Mouse (Mus musculus) retina, postnatal 7 days (tissue): Measurements from ENCODE around the gene Pcbp4.

Experiments used
- DNase-seq: peaks from one replicate; pipeline ENCODE4 v3.0.0-alpha.2; 2012; ENCODE audit warnings: low read depth, low spot score

Pcbp4 gene

DNA sequence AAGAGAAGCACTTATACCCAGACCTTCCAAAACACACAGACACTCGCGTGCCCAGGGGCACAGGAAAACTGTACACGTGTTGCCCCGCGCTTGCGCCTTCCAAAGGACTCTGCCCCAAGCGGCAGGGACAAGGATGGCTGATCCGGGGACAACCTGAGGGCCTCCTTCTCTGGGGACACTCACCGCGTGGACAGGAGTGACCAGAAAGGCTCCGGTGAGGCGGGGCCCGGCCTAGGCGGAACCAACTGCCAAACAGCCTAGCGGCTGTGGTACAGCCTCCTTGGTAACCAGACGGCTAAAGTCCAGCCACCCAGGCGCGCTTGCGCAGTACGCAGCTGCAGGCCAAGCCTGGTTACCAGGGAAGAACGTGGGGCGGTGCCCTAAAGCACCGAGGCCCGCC, 5.7 kb upstream of the Pcbp4 start, which contains the start of the genes Abhd14b and Abhd14a:
Gene Abhd14b (plus strand): TSS at position 112 of the 400 bp plus-strand sequence.
Gene Abhd14a (minus strand): TSS at position 331 of the 400 bp plus-strand sequence.
- peak; percentile 73 for DNase-seq

- no peak for DNase-seq
Measured at GRCm38 (mm10) chr9:106447951-106448350, 5.1 kb upstream of the Pcbp4 start.

- no peak for DNase-seq
Measured at GRCm38 (mm10) chr9:106448498-106449031, 4.5 kb upstream of the Pcbp4 start.

GRCm38 (mm10) chr9:106449947-106450346, 3.1 kb upstream of the Pcbp4 start:
- DNase-seq: no peak

DNA sequence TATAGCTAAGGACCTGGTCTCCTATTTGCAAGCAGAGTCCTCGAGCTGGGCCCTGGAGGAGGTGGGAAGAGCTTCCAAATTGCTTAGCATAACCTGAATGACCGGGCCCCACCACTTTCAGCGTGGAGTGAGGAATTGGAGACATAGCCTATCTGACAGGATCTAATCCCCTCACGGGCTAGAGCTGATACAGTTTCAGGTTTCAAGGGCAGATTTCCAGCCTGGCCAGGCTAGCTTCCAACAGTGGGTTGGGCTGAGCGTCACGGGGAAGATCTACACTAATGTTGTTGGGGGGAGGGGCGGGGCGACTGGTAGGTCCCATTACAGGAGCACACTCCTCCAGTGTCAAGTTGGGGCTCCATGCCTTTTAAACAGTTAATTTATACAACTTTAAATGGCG, 2.4 kb upstream of the Pcbp4 start:
- no peak for DNase-seq

DNA sequence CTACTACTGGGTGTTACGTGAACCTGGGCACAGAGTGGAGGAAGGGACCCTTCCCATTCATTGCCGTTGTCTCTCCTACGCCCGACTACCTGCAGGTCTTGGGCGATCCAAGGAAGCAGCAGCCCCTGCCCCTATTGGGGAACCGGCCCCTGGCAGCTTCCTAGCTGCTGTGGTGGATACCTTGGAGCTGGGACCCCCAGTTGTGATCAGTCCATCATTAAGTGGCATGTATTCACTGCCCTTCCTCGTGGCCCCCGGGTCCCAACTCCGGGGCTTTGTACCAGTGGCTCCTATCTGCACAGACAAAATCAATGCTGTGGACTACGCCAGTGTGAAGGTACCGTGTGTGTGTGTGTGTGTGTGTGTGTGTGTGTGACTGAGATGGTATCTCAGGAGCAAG, 1.8 kb upstream of the Pcbp4 start:
- no peak for DNase-seq

GRCm38 (mm10) chr9:106451899-106452298, 1.2 kb upstream of the Pcbp4 start:
- no peak for DNase-seq

DNA sequence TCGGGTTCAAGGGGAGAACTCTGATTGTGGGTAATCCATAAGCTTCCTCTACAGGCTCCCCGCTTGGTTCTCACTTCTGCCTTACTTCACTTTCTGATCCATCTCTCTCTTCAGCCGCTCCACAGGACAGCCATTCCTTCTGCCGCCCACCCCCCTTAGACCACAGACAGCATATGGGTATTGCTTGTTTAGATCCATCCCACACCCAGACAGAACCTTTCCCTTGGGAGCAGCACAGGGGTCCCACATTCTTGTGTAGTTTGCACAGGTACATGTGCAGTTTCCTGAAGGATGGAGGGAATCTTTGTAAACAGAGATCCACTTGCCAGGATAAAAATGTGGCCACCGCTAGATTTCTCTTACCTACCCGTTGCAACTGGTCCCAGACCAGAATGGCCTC, 740 bp upstream of the Pcbp4 start:
- DNase-seq: no peak

GRCm38 (mm10) chr9:106452821-106453220, 270 bp upstream of the Pcbp4 start:
- DNase-seq: no peak

GRCm38 (mm10) chr9:106454071-106454761, 1.1 kb downstream of the Pcbp4 start:
- DNase-seq: no peak

- DNase-seq: no peak
Measured at GRCm38 (mm10) chr9:106454888-106455681, 2.0 kb downstream of the Pcbp4 start.

DNA sequence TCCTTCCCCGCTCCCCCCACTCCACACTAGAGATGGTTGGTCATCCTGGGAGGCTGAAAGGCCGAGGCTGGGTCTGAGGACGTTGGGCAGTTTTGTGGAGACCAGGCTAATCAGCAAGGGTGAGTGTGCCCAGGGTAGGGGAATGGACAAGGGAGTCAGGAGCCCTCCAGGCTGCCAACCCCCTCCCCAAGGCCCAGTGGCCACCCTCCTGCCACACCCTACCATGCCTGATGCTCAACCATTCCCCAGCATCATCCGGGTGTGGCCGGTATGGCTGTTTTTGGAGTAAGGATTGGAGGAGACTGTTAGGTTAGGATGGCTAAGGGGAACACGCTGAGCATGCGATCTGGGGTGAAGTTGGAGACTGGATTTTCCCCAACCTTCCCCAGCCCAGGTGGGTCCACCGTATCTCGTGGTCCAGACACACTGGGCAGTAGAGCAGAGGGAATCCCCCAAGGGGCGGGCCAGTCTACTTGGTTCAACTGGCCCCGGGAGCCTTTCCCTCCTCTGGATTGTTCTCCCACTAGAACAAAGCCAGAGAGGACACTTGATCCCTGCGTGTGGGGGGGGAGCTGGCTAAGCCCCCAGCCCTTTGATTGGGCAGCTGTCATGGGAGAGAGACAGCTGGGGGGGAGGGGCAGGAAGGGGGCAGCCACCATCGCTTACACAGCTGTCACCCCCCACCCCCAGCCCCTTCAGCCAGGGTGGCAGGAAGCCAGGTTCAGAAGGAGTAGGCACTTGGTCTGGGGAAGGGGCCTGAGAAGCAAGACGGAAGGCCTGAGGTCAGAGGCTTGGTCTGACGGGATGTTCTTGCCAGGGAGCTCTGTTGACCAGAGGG, 3.5 kb downstream of the Pcbp4 start:
- peak; percentile 78 for DNase-seq

DNA sequence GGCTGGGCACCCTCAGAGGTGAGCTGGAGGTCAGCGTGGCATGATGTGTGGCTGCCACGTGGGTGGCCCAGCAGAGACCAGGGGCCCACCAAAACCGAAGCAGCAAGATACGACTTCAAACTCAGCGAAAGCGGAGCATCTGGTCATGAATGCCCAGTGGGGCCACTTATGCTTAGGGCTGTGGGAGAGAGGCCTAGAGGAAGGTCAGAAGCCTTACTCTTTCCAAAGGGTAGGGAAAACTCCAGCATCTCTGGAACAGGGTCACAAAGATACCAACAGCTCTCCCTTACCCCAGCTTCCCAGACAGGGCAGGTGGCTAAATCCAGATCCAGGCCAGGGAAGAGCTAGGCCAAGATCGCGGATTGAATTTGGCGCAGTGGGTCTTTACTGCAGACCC, 4.1 kb downstream of the Pcbp4 start:
- no peak for DNase-seq

DNA sequence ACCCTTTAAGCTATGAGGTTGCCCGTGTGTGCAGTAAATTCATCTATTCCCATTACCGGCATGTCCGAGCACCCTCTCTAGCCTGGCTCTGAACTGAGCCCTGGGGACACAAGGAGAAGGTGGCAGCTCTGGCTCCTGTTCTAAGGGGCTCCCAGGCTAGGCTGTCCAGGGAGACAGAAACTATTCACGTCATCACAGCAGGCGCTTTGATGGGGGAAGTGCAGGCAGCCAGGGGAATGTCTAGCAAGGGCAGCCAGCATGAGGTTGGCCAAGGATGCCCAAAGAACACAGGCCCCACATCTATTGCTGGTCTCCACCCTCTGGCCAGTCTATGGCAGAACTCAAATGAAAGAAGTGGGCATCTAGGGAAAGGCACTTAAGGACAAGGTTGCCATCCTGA, 4.8 kb downstream of the Pcbp4 start:
- no peak for DNase-seq

GRCm38 (mm10) chr9:106459946-106460345, 6.9 kb downstream of the Pcbp4 start:
- DNase-seq: no peak

DNA sequence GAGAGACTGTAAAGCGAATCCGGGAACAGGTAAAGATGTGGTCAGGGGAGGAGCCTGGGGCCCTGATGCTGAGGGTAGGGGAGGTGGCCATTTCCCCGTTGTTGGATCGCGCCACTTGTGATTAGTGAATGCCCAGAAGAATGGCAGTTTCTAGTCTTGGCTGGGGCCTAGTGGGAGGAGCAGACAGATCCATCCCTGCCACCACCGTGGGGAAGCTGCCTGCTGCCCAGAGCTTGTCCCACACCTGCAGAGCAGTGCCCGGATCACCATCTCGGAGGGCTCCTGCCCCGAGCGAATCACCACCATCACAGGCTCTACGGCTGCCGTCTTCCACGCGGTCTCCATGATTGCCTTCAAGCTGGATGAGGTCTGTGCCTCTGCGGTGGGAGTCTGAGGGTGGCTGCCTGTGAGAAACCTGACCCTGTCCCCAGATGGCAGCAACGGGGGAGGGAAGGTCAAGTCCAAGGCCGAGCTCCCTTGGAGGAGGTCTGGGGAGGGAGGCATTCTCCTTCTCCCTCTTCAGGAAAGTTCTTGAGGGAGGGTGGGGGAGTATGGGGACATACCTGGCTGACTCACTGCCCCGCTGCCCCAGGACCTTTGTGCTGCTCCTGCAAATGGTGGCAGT, 7.4 kb downstream of the Pcbp4 start:
- no peak for DNase-seq

DNA sequence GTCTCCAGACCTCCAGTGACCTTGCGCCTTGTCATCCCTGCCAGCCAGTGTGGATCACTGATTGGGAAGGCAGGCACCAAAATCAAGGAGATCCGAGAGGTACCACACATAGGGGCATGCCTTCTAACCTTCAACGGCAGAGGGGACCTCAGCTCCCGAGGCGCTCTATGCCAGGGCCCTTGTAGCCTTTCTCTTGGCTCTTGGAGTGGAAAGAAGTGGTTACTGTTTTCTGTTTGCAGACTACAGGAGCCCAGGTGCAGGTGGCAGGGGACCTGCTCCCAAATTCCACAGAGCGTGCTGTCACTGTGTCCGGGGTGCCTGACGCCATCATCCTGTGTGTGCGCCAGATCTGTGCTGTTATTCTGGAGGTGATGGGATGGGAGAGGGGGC, 7.9 kb downstream of the Pcbp4 start:
- no peak for DNase-seq

DNA sequence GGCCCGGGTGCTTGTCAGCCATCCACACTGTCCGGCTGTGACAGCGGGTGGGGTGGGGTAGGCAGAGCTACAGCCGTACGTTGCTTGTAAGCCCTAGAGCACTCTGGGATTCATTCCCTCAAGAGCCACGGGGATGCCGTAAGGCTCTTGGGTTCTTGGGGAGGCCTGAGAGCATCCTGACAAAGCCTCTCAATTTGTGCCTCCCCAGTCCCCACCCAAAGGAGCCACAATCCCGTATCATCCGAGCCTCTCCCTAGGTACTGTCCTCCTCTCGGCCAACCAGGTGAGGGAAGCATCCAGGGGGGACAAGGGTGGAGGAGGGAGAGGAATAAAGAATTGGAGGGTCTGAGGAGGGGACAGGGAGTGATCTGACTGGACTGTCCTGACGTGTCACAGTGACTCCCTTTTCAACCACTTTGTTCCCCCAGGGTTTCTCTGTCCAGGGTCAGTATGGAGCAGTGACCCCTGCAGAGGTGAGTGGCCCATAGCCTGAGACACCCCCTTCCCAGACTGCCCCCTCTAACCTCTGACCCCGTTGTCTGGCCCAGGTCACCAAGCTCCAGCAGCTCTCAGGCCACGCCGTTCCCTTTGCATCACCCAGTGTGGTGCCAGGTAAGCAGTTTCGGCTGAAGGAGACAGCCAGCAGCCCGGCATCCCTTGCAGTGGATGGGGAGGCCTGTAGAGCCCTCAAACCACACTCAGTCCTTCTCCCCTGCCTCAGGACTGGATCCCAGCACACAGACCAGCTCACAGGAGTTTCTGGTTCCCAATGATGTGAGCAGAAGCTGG, 8.7 kb downstream of the Pcbp4 start:
- DNase-seq: no peak

GRCm38 (mm10) chr9:106462430-106462800, 9.3 kb downstream of the Pcbp4 start:
- DNase-seq: no peak
